Mouse (Mus musculus): ENCODE results near the gene Tpd52l1. TPM values are rescaled to one million over a fixed set of nuclear protein-coding genes. Genes with fewer than 3 reads are reported as not detected.

Gene Tpd52l1
- polyA plus RNA-seq, 1 experiment, result 56.1 TPM

GRCm38 (mm10) chr10:31359749-31360148 is 86.0 kb downstream of the Tpd52l1 start:
- TF ChIP-seq CEBPB (IDR thresholded peaks at IDR 0.05; ENCODE audit: insufficient read depth, poor library complexity, severe bottlenecking), result 0 out of 2 replicates have a peak, but pooled peaks have one; percentile 4
- no peak for TF ChIP-seq MYOG (IDR thresholded peaks at IDR 0.05; ENCODE audit: control insufficient read depth in 1 of 3, insufficient read depth in 1 of 3, insufficient read length in 2 of 3, low read depth in 2 of 3)
- H3K4me3 ChIP-seq, result no peak overlapping the region
- H3K27me3 ChIP-seq (ENCODE audit: control insufficient read depth, insufficient read depth, insufficient read length), result no peaks in the 10 kb centered on the region
- H3K79me2 ChIP-seq (ENCODE audit: control insufficient read depth, insufficient read depth), result no peaks in the 10 kb centered on the region
- peaks cover 4% of the 10 kb centered on the region for H3K36me3 ChIP-seq (ENCODE audit: control insufficient read depth, insufficient read depth)
- H3ac ChIP-seq (ENCODE audit: control insufficient read depth, insufficient read length), result no peak overlapping the region
- no peak overlapping the region for H3K4me2 ChIP-seq (ENCODE audit: low read depth)

- Histone ChIP-seq H3K36me3 (ENCODE audit: control insufficient read depth, insufficient read depth) (peaks cover 4% of the 10 kb centered on the region), H3ac (ENCODE audit: control insufficient read depth, insufficient read length) (no peak overlapping the region), H3K27me3 (ENCODE audit: control insufficient read depth, insufficient read depth, insufficient read length) (no peaks in the 10 kb centered on the region), H3K4me3 (no peak overlapping the region), H3K79me2 (ENCODE audit: control insufficient read depth, insufficient read depth) (no peaks in the 10 kb centered on the region), H3K4me2 (ENCODE audit: low read depth) (no peak overlapping the region)
- TF ChIP-seq POLR2A (IDR thresholded peaks at IDR 0.05; ENCODE audit: insufficient read length, low read depth) (no peak), TCF3 (IDR thresholded peaks at IDR 0.05; ENCODE audit: insufficient read length, low read depth) (no peak), POLR2AphosphoS2 (IDR thresholded peaks at IDR 0.05; ENCODE audit: insufficient read length, low read depth) (no peak), TCF12 (IDR thresholded peaks at IDR 0.05; ENCODE audit: insufficient read depth, poor library complexity, severe bottlenecking) (no peak), MYOG (IDR thresholded peaks at IDR 0.05; ENCODE audit: control insufficient read depth in 1 of 3, insufficient read depth in 1 of 3, insufficient read length in 2 of 3, low read depth in 2 of 3) (no peak), USF1 (IDR thresholded peaks at IDR 0.05; ENCODE audit: low read depth) (no peak), E2F4 (IDR thresholded peaks at IDR 0.05; ENCODE audit: insufficient read depth) (no peak), MYOD1 (IDR thresholded peaks at IDR 0.05; ENCODE audit: control insufficient read depth in 1 of 3, insufficient read length in 2 of 3, low read depth in 2 of 3) (no peak), REST (IDR thresholded peaks at IDR 0.05; ENCODE audit: insufficient read depth, insufficient read length) (no peak)
These were observed 90.8 kb downstream of the Tpd52l1 start for GRCm38 (mm10) chr10:31354886-31355461.

- H3K79me2 ChIP-seq (ENCODE audit: control insufficient read depth, insufficient read depth), result no peaks in the 10 kb centered on the region
- H3K36me3 ChIP-seq (ENCODE audit: control insufficient read depth, insufficient read depth), result peaks cover 4% of the 10 kb centered on the region
- H3K4me2 ChIP-seq (ENCODE audit: low read depth), result no peak overlapping the region
- no peak overlapping the region for H3K4me3 ChIP-seq
- H3K27me3 ChIP-seq (ENCODE audit: control insufficient read depth, insufficient read depth, insufficient read length), result no peaks in the 10 kb centered on the region
- TF ChIP-seq TCF3 (IDR thresholded peaks at IDR 0.05; ENCODE audit: insufficient read length, low read depth), result no peak
- TF ChIP-seq REST (IDR thresholded peaks at IDR 0.05; ENCODE audit: insufficient read depth, insufficient read length), result no peak
- no peak for TF ChIP-seq POLR2A (IDR thresholded peaks at IDR 0.05; ENCODE audit: insufficient read length, low read depth)
- no peak for TF ChIP-seq CEBPB (IDR thresholded peaks at IDR 0.05; ENCODE audit: insufficient read depth, poor library complexity, severe bottlenecking)
- TF ChIP-seq MAX (IDR thresholded peaks at IDR 0.05; ENCODE audit: low read depth), result no peak
- no peak for TF ChIP-seq SRF (IDR thresholded peaks at IDR 0.05; ENCODE audit: control insufficient read depth, insufficient read length, low read depth)
- TF ChIP-seq MYOG (IDR thresholded peaks at IDR 0.05; ENCODE audit: control insufficient read depth in 1 of 3, insufficient read depth in 1 of 3, insufficient read length in 2 of 3, low read depth in 2 of 3), result no peak
- no peak for TF ChIP-seq TCF12 (IDR thresholded peaks at IDR 0.05; ENCODE audit: insufficient read depth, poor library complexity, severe bottlenecking)
- no peak overlapping the region for H3ac ChIP-seq (ENCODE audit: control insufficient read depth, insufficient read length)
These were observed 91.6 kb downstream of the Tpd52l1 start for GRCm38 (mm10) chr10:31354141-31354540.

GRCm38 (mm10) chr10:31352845-31353427 is 92.8 kb downstream of the Tpd52l1 start:
- no peak overlapping the region for H3ac ChIP-seq (ENCODE audit: control insufficient read depth, insufficient read length)

GRCm38 (mm10) chr10:31351056-31351455 is 94.7 kb downstream of the Tpd52l1 start:
- Histone ChIP-seq H3K79me2 (ENCODE audit: control insufficient read depth, insufficient read depth) (no peaks in the 10 kb centered on the region), H3ac (ENCODE audit: control insufficient read depth, insufficient read length) (no peak overlapping the region), H3K4me2 (ENCODE audit: low read depth) (no peak overlapping the region), H3K4me3 (no peak overlapping the region), H3K27me3 (ENCODE audit: control insufficient read depth, insufficient read depth, insufficient read length) (no peaks in the 10 kb centered on the region), H3K36me3 (ENCODE audit: control insufficient read depth, insufficient read depth) (no peaks in the 10 kb centered on the region)
- TF ChIP-seq MYOD1 (IDR thresholded peaks at IDR 0.05; ENCODE audit: control insufficient read depth in 1 of 3, insufficient read length in 2 of 3, low read depth in 2 of 3), result no peak
- TF ChIP-seq MAX (IDR thresholded peaks at IDR 0.05; ENCODE audit: low read depth), result no peak
- TF ChIP-seq TCF12 (IDR thresholded peaks at IDR 0.05; ENCODE audit: insufficient read depth, poor library complexity, severe bottlenecking), result no peak
- no peak for TF ChIP-seq CEBPB (IDR thresholded peaks at IDR 0.05; ENCODE audit: insufficient read depth, poor library complexity, severe bottlenecking)
- TF ChIP-seq MYOG (IDR thresholded peaks at IDR 0.05; ENCODE audit: control insufficient read depth in 1 of 3, insufficient read depth in 1 of 3, insufficient read length in 2 of 3, low read depth in 2 of 3), result no peak
- TF ChIP-seq E2F4 (IDR thresholded peaks at IDR 0.05; ENCODE audit: insufficient read depth), result no peak
- TF ChIP-seq USF1 (IDR thresholded peaks at IDR 0.05; ENCODE audit: low read depth), result no peak
- TF ChIP-seq REST (IDR thresholded peaks at IDR 0.05; ENCODE audit: insufficient read depth, insufficient read length), result no peak
- TF ChIP-seq SRF (IDR thresholded peaks at IDR 0.05; ENCODE audit: control insufficient read depth, insufficient read length, low read depth), result no peak
- TF ChIP-seq POLR2A (IDR thresholded peaks at IDR 0.05; ENCODE audit: insufficient read length, low read depth), result no peak
- TF ChIP-seq TCF3 (IDR thresholded peaks at IDR 0.05; ENCODE audit: insufficient read length, low read depth), result no peak
- no peak for TF ChIP-seq POLR2AphosphoS2 (IDR thresholded peaks at IDR 0.05; ENCODE audit: insufficient read length, low read depth)

More at GRCm38 (mm10) chr10:31352845-31353427, 92.8 kb downstream of the Tpd52l1 start:
- Histone ChIP-seq H3K36me3 (ENCODE audit: control insufficient read depth, insufficient read depth) (peaks cover 3% of the 10 kb centered on the region), H3K27me3 (ENCODE audit: control insufficient read depth, insufficient read depth, insufficient read length) (no peaks in the 10 kb centered on the region), H3K4me2 (ENCODE audit: low read depth) (no peak overlapping the region), H3K79me2 (ENCODE audit: control insufficient read depth, insufficient read depth) (no peaks in the 10 kb centered on the region), H3K4me3 (no peak overlapping the region)
- TF ChIP-seq SRF (IDR thresholded peaks at IDR 0.05; ENCODE audit: control insufficient read depth, insufficient read length, low read depth) (no peak), MAX (IDR thresholded peaks at IDR 0.05; ENCODE audit: low read depth) (no peak), MYOD1 (IDR thresholded peaks at IDR 0.05; ENCODE audit: control insufficient read depth in 1 of 3, insufficient read length in 2 of 3, low read depth in 2 of 3) (no peak), REST (IDR thresholded peaks at IDR 0.05; ENCODE audit: insufficient read depth, insufficient read length) (no peak), TCF12 (IDR thresholded peaks at IDR 0.05; ENCODE audit: insufficient read depth, poor library complexity, severe bottlenecking) (no peak), POLR2AphosphoS2 (IDR thresholded peaks at IDR 0.05; ENCODE audit: insufficient read length, low read depth) (no peak), USF1 (IDR thresholded peaks at IDR 0.05; ENCODE audit: low read depth) (no peak), MYOG (IDR thresholded peaks at IDR 0.05; ENCODE audit: control insufficient read depth in 1 of 3, insufficient read depth in 1 of 3, insufficient read length in 2 of 3, low read depth in 2 of 3) (no peak), TCF3 (IDR thresholded peaks at IDR 0.05; ENCODE audit: insufficient read length, low read depth) (no peak), POLR2A (IDR thresholded peaks at IDR 0.05; ENCODE audit: insufficient read length, low read depth) (no peak), CEBPB (IDR thresholded peaks at IDR 0.05; ENCODE audit: insufficient read depth, poor library complexity, severe bottlenecking) (no peak), E2F4 (IDR thresholded peaks at IDR 0.05; ENCODE audit: insufficient read depth) (no peak)

Measured in myocyte (in vitro differentiated cells).